Mouse (Mus musculus) small intestine, adult 2 months (tissue): ENCODE data around the gene Edn1.

ENCODE experiments used
- CTCF ChIP-seq: fragments of 200-500 bp; IDR thresholded peaks from 2 replicates; pipeline ENCODE4 v1.5.1; 2012; ENCODE audit warnings: low read depth, mild to moderate bottlenecking, control low read depth, inconsistent platforms, low read length, moderate library complexity, mixed read lengths; ENCODE audit not compliant: insufficient replicate concordance, insufficient read length; ENCODE audit errors: extremely low read depth
- POLR2A ChIP-seq: fragments of 200-500 bp; IDR thresholded peaks from 2 replicates; pipeline ENCODE4 v1.6.1; 2012; ENCODE audit warnings: low read depth, mild to moderate bottlenecking, control low read depth, inconsistent platforms, low read length, moderate library complexity

DNA sequence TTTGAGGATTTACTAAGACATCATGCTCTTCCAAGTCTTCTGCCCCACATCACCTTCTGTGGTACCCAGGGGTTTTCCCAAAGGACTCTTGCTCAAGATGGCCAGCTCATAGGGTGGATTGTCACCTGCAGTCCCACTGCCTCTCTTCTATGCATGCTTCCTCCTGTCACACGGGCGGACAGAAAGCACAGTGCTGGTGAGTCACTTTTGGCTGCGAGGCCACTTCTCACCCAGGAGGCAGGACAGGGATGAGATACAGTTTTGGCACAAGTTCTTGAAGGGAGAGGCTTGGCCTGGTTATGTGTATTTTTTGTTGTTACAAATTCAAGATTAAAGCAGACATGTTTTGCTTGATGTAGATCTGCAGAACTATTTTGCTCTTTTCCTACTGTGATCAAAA lies 15.4 kb upstream of the Edn1 start:
- TF ChIP-seq POLR2A = no peak
- no peak for TF ChIP-seq CTCF
